Mouse (Mus musculus): ENCODE results near the gene Plpp4. TPM values are rescaled to one million over a fixed set of nuclear protein-coding genes. Genes with fewer than 3 reads are reported as not detected.

The Plpp4 gene
- polyA plus RNA-seq, 1 experiment from 2014 or later: not detected

DNA sequence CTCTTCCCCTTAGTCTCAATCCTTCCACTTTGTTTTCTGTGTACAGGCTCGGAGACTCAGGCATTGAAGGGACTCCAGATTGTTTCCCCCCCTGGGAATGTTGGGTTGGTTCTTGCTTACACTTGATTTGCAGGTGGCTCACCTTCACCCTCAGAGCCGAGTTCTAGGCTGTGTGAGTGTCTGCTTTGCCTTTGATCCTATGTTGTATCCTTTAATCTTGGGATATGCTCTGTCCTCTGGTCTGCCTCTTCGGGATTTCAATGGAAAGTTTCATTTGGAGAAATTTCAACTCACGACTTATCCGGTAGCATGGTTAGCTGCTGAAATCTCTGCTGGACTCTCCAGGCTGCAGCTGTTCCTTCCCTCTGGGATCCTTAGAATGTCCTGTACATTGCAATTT lies 17.9 kb downstream of the Plpp4 start:
- Histone ChIP-seq H3K27ac (no peak overlapping the region), H3K79me2 (ENCODE audit: inconsistent target) (no peaks in the 10 kb centered on the region), H3K4me3 (ENCODE audit: inconsistent target) (no peak overlapping the region), H3K36me3 (ENCODE audit: inconsistent target) (no peaks in the 10 kb centered on the region)
- WGBS (ENCODE audit: missing documents): 84% methylated on average over 5 of the region's 5 CpGs

DNA sequence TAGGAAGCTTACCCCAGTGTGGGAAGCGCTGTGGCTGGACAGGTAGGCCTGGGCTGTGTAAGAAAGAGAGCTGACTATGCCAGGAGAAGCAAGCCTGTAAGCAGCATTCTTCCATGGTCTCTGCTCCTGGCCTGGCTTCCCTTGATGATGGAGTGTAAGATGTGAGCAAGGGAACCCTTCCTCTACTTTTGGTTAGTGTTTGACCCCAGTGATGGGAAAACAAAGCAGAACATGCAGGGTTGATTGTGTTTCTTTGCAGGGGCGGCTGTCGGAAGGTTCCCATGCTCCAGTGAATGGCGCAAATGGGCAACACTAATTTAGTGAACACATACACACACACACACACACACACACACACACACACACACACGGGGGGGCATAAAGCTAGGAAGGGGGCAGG lies 20.9 kb downstream of the Plpp4 start:
- H3K36me3 ChIP-seq (ENCODE audit: inconsistent target): no peaks in the 10 kb centered on the region
- no peaks in the 10 kb centered on the region for H3K79me2 ChIP-seq (ENCODE audit: inconsistent target)
- H3K4me3 ChIP-seq (ENCODE audit: inconsistent target): no peak overlapping the region
- H3K27ac ChIP-seq: no peak overlapping the region
- WGBS (ENCODE audit: missing documents): 82% methylated on average over 4 of the region's 5 CpGs

DNA sequence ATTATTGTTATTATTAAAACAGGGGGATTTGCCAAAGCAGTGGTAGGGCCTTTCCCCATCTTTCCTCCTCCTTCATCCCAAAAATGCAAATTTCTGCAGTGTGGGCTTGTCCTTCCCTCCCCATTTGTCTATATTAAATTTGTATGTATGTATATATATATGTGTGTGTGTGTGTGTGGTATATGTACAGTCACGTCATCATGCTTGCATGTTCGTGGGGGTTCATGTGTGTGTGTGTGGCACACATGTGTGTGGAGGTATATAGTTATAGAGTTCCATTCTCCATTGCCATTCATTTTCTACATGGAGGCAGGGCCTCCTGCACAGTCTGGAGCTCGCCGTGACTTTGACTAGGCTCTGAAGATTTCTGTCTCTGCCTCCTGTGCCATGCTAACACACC lies 22.0 kb downstream of the Plpp4 start:
- no peak overlapping the region for H3K27ac ChIP-seq
- 97% methylated on average over 4 of the region's 4 CpGs for WGBS (ENCODE audit: missing documents)
- no peak overlapping the region for H3K4me3 ChIP-seq (ENCODE audit: inconsistent target)
- H3K79me2 ChIP-seq (ENCODE audit: inconsistent target): no peaks in the 10 kb centered on the region
- H3K36me3 ChIP-seq (ENCODE audit: inconsistent target): no peaks in the 10 kb centered on the region

DNA sequence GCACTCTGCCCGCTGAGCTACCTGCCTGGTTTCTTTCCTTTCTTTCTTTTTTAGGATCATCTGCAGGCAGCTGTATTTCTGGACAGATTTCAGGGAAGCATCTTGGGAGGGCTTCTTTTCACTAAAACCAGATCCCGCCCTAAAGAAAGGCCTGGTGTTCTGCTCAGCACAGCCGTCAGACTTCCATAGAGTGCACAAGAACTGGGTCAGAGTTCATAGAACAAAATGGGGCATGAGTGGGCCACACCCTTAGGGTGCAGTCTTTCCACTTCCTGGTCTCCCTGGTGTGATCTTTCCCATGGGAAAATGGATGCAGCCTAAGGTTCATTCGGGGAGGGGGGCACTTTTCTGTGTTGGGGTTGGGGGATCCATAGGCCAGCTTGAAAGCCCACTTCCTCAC lies 22.4 kb downstream of the Plpp4 start:
- H3K36me3 ChIP-seq (ENCODE audit: inconsistent target): no peaks in the 10 kb centered on the region
- 81% methylated on average over 3 of the region's 4 CpGs for WGBS (ENCODE audit: missing documents)
- H3K27ac ChIP-seq: no peak overlapping the region
- H3K79me2 ChIP-seq (ENCODE audit: inconsistent target): no peaks in the 10 kb centered on the region
- no peak overlapping the region for H3K4me3 ChIP-seq (ENCODE audit: inconsistent target)

DNA sequence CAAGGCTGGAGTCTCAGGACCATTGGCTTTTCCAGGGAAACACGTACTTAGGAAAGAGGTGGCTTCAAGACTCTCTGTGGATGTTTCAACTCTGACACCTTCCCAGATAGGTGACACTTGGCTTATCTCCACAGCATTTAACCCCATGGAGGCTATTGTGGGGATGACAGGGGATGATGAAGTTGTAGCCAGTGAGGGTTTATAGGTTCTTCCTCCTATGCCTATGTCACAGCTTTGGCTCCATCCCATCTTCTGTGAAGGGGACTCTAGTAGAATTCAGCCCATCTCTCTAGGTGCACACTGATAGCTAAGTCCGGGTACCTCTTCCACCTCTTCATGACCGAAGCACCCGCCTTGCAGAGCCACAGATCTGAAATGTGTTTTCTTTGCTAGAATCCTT lies 25.1 kb downstream of the Plpp4 start:
- H3K27ac ChIP-seq: no peak overlapping the region

DNA sequence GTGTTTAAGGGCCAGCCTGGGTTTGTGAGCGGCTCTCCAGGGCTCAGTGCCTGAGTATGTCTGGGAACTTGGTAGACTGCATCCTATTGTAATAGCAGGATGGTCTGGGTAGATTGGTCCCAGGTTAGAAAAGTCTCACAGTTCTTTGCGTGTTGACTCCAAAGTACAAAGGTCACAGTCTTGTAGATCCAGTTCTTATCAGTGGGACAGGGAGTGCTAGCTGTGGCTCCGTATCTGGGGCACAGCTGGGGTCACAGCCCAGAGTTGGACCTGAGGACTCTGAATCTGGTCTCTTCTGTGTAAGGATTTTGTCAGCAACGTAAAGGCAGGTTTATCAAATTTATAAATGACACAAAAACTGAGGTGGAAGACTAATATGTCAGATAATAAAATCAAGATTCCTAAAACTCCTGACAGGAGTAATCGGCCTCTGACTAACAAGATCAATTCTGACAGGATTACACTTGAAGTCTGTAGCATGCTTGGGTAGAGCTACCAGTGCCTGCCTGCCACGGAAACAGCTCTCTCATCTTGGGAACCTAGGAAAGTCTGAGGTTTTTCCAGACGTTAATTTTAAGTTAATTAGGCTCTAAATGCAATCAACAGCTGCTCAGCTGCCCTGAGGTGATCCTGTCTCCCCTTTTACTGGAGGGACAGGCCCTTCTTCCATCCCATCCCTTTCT lies 28.5 kb downstream of the Plpp4 start:
- 71% methylated on average over 7 of the region's 7 CpGs for WGBS (ENCODE audit: missing documents)
- Histone ChIP-seq H3K4me3 (ENCODE audit: inconsistent target) (no peak overlapping the region), H3K27ac (no peak overlapping the region), H3K79me2 (ENCODE audit: inconsistent target) (no peaks in the 10 kb centered on the region), H3K36me3 (ENCODE audit: inconsistent target) (no peaks in the 10 kb centered on the region)

More for the DNA sequence above, 25.1 kb downstream of the Plpp4 start:
- WGBS (ENCODE audit: missing documents): 81% methylated on average over 4 of the region's 4 CpGs
- H3K4me3 ChIP-seq (ENCODE audit: inconsistent target): no peak overlapping the region
- H3K36me3 ChIP-seq (ENCODE audit: inconsistent target): no peaks in the 10 kb centered on the region
- no peaks in the 10 kb centered on the region for H3K79me2 ChIP-seq (ENCODE audit: inconsistent target)

DNA sequence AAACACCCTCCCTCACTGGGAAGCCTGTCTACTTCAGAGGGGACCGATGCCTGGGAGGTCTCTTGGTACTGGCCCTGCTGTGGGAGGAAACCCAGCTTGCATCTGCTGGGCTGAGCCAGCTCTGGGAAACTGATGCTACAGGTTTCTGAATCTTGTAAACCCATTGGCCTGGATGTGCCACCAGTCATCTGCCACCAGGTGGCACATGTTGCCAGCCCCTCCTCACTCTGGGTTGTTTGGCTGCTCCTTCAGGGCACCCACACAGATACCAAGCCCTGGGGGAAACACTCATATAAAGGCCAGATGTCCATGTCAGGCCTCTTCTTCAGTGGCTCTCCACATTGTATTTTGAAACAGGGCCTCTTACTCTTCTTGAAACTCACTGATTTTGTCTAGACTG lies 36.4 kb downstream of the Plpp4 start:
- no peak overlapping the region for H3K27ac ChIP-seq
- H3K36me3 ChIP-seq (ENCODE audit: inconsistent target): no peaks in the 10 kb centered on the region
- H3K4me3 ChIP-seq (ENCODE audit: inconsistent target): no peak overlapping the region
- no peaks in the 10 kb centered on the region for H3K79me2 ChIP-seq (ENCODE audit: inconsistent target)
- WGBS (ENCODE audit: missing documents): 87% methylated on average over 1 of the region's 1 CpGs

DNA sequence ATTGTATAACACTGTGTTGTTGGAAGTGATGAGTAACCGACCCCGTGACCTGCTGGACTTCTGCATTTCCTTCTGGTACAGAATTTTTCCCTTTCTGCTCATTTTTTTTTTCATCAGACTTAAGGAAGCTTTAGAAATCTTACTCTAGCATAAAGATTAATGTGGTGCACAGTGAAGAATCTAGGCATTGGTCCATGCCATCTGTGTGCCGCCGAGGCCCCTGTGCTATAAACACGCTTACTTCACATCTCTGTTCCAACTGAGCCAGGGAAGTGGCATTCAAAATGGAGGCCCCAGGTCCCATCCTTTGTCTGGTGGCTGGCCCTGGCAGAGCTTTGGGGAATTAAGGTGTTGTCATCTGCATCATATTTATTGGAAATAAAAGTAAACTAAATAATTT lies 44.8 kb downstream of the Plpp4 start:
- 94% methylated on average over 5 of the region's 5 CpGs for WGBS (ENCODE audit: missing documents)
- H3K79me2 ChIP-seq (ENCODE audit: inconsistent target): no peaks in the 10 kb centered on the region
- H3K27ac ChIP-seq: no peak overlapping the region

DNA sequence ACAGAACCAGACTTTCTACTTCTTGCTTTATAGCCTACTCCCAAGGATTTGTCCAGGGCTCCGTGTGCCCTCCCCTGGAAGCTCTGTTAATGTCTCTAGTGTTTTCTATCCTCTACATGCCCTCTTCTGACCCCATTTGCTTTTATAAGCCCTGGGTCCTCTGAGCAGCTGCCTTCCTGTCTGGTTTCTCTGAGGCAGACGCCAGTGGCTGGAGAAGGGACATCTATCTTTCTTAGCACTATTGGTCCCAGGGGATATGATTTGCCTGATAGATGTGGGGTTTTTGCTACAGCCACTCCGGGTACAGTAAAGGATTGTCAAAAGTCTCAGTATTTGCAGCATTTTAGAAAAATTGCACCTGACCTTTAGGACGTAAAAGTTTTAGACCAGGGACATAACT lies 46.5 kb downstream of the Plpp4 start:
- H3K27ac ChIP-seq: no peak overlapping the region
- H3K4me3 ChIP-seq (ENCODE audit: inconsistent target): no peak overlapping the region
- 74% methylated on average over 4 of the region's 4 CpGs for WGBS (ENCODE audit: missing documents)
- H3K36me3 ChIP-seq (ENCODE audit: inconsistent target): no peaks in the 10 kb centered on the region
- no peaks in the 10 kb centered on the region for H3K79me2 ChIP-seq (ENCODE audit: inconsistent target)

More for the DNA sequence above, 44.8 kb downstream of the Plpp4 start:
- Histone ChIP-seq H3K36me3 (ENCODE audit: inconsistent target) (no peaks in the 10 kb centered on the region), H3K4me3 (ENCODE audit: inconsistent target) (no peak overlapping the region)

DNA sequence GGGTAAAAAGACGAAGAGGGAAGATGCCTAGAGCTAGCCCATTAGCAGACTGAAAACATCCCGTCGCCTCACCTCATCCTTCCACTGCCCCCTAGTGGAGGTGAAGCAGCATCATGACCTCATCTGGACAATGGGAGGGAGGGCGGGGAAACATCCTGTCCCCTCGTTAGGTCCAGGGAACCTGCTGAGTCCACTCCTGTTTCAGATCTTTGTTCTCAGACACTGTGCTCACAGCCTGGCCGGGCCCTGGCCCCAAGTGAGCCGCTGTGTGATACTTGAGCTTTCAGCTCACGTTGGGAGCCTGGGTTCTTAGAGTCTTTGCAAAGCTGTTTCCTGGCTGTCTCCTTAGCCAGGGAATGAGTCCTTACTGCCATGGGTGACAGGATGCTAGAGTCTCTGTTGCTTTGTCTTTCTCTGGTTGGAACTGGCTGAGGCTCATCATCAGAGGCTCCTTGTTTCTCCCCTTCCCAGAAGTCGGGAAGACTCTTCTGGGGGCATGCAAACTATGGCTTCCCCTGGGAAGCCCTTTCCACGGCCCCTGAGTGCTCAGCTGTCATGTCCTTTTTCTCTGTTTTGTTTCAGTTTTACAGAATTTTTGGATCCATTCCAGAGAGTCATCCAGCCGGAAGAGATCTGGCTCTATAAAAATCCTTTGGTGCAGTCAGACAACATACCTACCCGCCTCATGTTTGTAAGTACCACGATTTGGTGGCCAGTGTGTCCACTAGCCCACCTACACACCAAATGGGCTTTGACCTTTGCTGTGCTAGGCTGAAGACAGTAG lies 50.4 kb downstream of the Plpp4 start:
- 39% methylated on average over 13 of the region's 13 CpGs for WGBS (ENCODE audit: missing documents)
- H3K27ac ChIP-seq: no peak overlapping the region
- H3K79me2 ChIP-seq (ENCODE audit: inconsistent target): no peaks in the 10 kb centered on the region
- no peak overlapping the region for H3K4me3 ChIP-seq (ENCODE audit: inconsistent target)
- no peaks in the 10 kb centered on the region for H3K36me3 ChIP-seq (ENCODE audit: inconsistent target)

DNA sequence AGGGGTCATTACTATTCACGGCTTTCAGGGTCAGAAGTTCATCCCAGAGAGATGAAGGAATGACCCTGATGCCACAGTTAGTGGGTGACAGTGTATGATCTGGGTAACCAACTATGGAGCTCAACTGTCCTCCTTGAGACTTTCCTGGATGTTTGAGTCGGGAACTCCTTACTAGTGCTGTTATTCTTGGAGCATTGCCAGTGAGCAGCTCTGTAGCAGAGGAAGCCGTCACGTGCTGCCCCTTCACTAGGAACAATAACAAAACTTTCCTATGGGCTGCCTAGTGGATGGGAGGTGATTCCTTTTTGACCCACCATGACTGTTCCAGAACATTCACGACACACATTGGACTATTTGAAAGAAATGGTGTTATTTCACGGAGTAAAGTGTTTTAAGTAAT lies 51.8 kb downstream of the Plpp4 start:
- 40% methylated on average over 6 of the region's 6 CpGs for WGBS (ENCODE audit: missing documents)
- Histone ChIP-seq H3K4me3 (ENCODE audit: inconsistent target) (no peak overlapping the region), H3K36me3 (ENCODE audit: inconsistent target) (no peaks in the 10 kb centered on the region), H3K27ac (no peak overlapping the region), H3K79me2 (ENCODE audit: inconsistent target) (no peaks in the 10 kb centered on the region)

DNA sequence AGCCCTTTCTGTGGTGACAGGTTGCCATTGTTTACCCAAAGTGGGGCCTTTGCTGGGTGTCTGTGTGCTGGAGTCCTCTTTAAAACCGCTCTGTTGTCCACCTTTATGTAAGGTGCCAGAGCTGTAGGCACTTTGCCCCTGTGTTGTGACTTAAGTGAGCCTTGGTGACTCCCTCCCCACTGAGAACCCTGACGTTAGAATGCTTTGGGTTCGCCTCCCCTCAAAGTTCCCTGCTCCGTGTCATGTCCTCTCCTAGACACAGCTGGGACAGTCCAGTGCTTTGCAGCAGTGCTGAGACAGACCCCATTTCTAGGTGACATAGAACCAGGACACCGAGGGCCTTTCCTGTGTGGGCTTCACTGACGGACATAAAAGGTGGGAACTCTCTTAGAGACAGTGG lies 55.7 kb downstream of the Plpp4 start:
- no peaks in the 10 kb centered on the region for H3K36me3 ChIP-seq (ENCODE audit: inconsistent target)
- H3K27ac ChIP-seq: no peak overlapping the region
- H3K4me3 ChIP-seq (ENCODE audit: inconsistent target): no peak overlapping the region
- WGBS (ENCODE audit: missing documents): 70% methylated on average over 6 of the region's 6 CpGs
- H3K79me2 ChIP-seq (ENCODE audit: inconsistent target): no peaks in the 10 kb centered on the region

DNA sequence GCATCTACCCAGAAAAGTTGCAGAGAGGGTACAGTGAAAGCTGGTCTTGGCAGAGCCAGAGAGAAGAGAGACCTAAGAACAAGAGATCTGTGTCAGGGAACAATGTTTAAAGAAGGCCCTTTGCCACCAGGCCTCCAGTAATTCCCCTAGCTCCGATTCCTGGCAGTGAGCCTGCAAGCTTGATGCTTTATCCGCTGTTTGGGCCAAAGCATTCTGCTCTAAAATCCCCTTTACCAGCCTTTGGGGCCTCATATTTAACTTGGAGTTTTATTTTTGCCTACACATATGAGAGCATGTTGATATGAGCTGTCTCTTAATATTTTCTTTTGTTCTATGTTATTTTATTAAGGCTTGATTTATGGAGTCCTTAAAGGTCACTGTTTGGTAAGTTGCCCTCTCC lies 57.1 kb downstream of the Plpp4 start:
- Histone ChIP-seq H3K4me3 (ENCODE audit: inconsistent target) (no peak overlapping the region), H3K79me2 (ENCODE audit: inconsistent target) (no peaks in the 10 kb centered on the region), H3K36me3 (ENCODE audit: inconsistent target) (no peaks in the 10 kb centered on the region), H3K27ac (no peak overlapping the region)
- 93% methylated on average over 2 of the region's 2 CpGs for WGBS (ENCODE audit: missing documents)

DNA sequence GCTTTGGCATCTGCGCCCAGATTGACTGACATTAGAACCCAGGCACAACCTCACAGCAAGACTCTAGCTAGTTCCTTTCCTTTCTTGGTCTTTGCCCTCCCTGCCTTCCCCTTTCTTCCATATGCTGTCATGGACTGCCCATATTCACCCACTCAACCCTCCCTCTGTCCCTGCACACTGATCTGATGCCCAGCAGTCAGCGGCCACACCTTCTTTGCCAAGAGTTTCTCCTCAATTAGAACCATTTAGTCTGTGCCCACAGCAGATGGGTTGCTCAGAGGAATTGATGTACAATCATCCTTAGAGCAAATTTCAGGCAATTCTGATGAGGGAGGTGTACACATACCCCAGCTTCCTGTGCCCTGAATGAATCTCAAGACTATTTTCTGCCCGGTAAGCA lies 83.3 kb downstream of the Plpp4 start:
- Histone ChIP-seq H3K36me3 (ENCODE audit: inconsistent target) (no peaks in the 10 kb centered on the region), H3K79me2 (ENCODE audit: inconsistent target) (no peaks in the 10 kb centered on the region), H3K4me3 (ENCODE audit: inconsistent target) (no peak overlapping the region), H3K27ac (no peak overlapping the region)
- WGBS (ENCODE audit: missing documents): 97% methylated on average over 3 of the region's 3 CpGs

DNA sequence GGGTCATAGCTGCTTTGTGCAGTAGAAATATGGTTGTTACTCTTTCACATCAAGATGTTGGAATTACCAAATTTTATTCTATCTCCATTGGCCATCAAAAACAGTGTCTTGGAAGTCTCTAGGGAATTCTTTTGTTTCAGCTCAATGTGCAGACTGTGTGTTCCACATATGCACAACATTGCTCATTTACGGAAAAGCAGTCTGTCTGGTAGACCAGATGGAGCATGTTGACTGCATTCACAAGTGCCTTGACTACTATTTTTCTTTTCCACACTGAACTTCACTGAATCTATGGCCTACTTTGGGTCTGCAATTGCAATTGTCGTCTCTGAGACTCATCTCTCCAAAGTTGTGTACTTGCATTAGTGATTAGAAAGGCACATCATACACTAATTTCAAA lies 98.7 kb downstream of the Plpp4 start:
- H3K4me3 ChIP-seq (ENCODE audit: inconsistent target): no peak overlapping the region
- H3K79me2 ChIP-seq (ENCODE audit: inconsistent target): no peaks in the 10 kb centered on the region
- 92% methylated on average over 2 of the region's 2 CpGs for WGBS (ENCODE audit: missing documents)
- no peaks in the 10 kb centered on the region for H3K36me3 ChIP-seq (ENCODE audit: inconsistent target)
- H3K27ac ChIP-seq: no peak overlapping the region

All from macrophage (primary cell).